Mouse (Mus musculus): Measurements from ENCODE around the gene Filip1. TPM values are rescaled to one million over a fixed set of nuclear protein-coding genes. Genes with fewer than 3 reads are reported as not detected.

Gene Filip1
- polyA plus RNA-seq, 1 experiment from 2014 or later, result 2.5 TPM

DNA sequence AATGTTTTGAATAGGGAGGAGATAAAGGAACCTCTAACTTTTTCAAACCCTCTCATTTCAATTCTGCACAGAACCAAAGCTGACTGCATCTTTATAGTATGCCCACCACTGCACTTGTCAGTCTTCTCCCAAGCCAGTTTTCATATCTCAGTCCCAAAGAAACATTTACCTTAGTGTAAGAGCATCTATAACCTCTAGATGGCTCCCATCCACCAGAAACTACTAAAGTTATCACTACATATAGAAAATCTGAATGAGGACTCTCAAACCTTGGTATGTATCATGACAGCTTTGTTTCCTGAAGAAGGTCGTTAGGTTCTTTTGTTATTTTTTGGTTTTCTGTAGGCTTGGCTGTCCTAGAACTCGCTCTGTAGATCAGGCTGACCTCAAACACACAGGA, 233.3 kb downstream of the Filip1 start:
- Histone ChIP-seq H3K9me3 (replicated peaks; ENCODE audit: control insufficient read depth, low read length) (no peaks in the 10 kb centered on the region), H3K27me3 (replicated peaks; ENCODE audit: control insufficient read depth, insufficient read depth, low read length) (no peaks in the 10 kb centered on the region), H3K27ac (ENCODE audit: low read depth, low read length) (no peak overlapping the region), H3K4me2 (ENCODE audit: low read length) (no peak overlapping the region), H3K4me3 (ENCODE audit: low read depth, low read length) (no peak overlapping the region), H3K4me1 (ENCODE audit: control insufficient read depth, insufficient read depth, low read length) (no peaks in the 10 kb centered on the region), H3K9ac (ENCODE audit: low read length) (no peak overlapping the region), H3K36me3 (ENCODE audit: control insufficient read depth, insufficient read depth, low read length) (peaks cover 20% of the 10 kb centered on the region)
- 59% methylated on average over 2 of the region's 2 CpGs for WGBS
- DNase-seq (ENCODE audit: low spot score) (peak; percentile 33), ATAC-seq (0 out of 2 replicates have a peak, but pooled peaks have one; percentile 23)

DNA sequence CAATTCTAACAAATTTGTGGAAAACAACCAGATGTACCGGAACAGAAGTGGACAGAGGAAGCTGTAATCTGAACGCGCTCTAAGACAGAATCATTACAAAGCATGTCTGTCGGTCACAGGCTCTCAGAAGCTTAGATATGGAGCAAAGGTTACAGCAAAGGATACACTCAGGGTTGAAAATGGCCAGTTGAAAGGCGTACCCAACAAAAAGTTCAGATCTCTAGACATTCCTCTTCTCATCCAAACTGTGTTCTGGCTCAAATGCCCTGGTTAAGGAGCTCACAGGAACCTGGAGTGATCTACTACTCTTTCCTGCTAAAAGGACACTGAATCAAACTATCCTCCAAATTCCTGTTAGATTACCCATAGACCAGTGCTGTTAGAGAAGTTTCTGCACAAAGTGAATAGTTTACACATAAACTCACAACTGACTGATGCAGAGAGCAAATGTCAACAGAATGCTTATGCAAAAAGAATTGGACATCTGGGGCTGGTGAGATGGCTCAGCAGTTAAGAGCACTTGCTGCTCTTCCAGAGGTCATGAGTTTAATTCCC, 245.6 kb downstream of the Filip1 start:
- ATAC-seq, result no peak
- H3K27me3 ChIP-seq (replicated peaks; ENCODE audit: control insufficient read depth, insufficient read depth, low read length), result no peaks in the 10 kb centered on the region
- no peak overlapping the region for H3K4me2 ChIP-seq (ENCODE audit: low read length)
- H3K4me3 ChIP-seq (ENCODE audit: low read depth, low read length), result no peak overlapping the region
- no peaks in the 10 kb centered on the region for H3K9me3 ChIP-seq (replicated peaks; ENCODE audit: control insufficient read depth, low read length)
- H3K27ac ChIP-seq (ENCODE audit: low read depth, low read length), result no peak overlapping the region
- no peaks in the 10 kb centered on the region for H3K4me1 ChIP-seq (ENCODE audit: control insufficient read depth, insufficient read depth, low read length)
- WGBS, result 95% methylated on average over 5 of the region's 5 CpGs
- no peak for DNase-seq (ENCODE audit: low spot score)
- no peak overlapping the region for H3K9ac ChIP-seq (ENCODE audit: low read length)
- 0 out of 2 replicates have a peak, but pooled peaks cover 7% of the 10 kb centered on the region for H3K36me3 ChIP-seq (ENCODE audit: control insufficient read depth, insufficient read depth, low read length)

DNA sequence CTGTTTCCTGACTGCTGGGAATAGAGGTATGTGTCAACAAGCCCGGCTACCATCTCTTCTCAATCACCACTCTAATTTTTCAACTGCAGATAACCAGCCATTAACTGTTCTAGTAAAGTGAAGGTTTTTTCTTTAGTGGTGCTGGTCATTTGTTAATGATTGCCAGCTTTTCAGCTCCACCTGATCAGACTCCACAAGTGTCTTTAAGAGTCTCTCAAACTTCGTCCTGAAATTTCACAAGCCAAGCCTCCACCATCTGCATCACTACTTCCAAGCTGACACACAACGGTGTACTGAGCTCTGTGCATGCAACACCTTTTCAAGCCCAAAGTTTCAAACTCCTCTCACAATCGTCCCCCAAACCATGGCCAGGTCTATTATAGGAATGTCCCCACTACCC, 247.3 kb downstream of the Filip1 start:
- Histone ChIP-seq H3K9ac (ENCODE audit: low read length) (no peak overlapping the region), H3K4me1 (ENCODE audit: control insufficient read depth, insufficient read depth, low read length) (no peaks in the 10 kb centered on the region), H3K27ac (ENCODE audit: low read depth, low read length) (no peak overlapping the region), H3K36me3 (ENCODE audit: control insufficient read depth, insufficient read depth, low read length) (0 out of 2 replicates have a peak, but pooled peaks cover 2% of the 10 kb centered on the region), H3K4me3 (ENCODE audit: low read depth, low read length) (no peak overlapping the region), H3K27me3 (replicated peaks; ENCODE audit: control insufficient read depth, insufficient read depth, low read length) (no peaks in the 10 kb centered on the region), H3K4me2 (ENCODE audit: low read length) (no peak overlapping the region), H3K9me3 (replicated peaks; ENCODE audit: control insufficient read depth, low read length) (no peaks in the 10 kb centered on the region)
- DNase-seq (ENCODE audit: low spot score) (no peak), ATAC-seq (no peak)
- WGBS, result 89% methylated on average over 4 of the region's 4 CpGs

Other genes starting within 250 kb of the Filip1 start
- gene Tmem30a, start 219.3 kb downstream of the Filip1 start, polyA plus RNA-seq (2014; fragmentation: Nextera tagmentation; extraction: Ambion mirVana), result 91.2 and 108 TPM in 2 replicates
- gene Senp6, start 54.1 kb upstream of the Filip1 start, polyA plus RNA-seq (2014; fragmentation: Nextera tagmentation; extraction: Ambion mirVana), result 60.0 and 64.4 TPM in 2 replicates
- gene Myo6, start 152.2 kb upstream of the Filip1 start, polyA plus RNA-seq (2014; fragmentation: Nextera tagmentation; extraction: Ambion mirVana), result 10.2 and 14.6 TPM in 2 replicates

All from forebrain, embryonic 14.5 days (tissue).